Mouse (Mus musculus): ENCODE measurements around the gene Slc19a1. TPM values are rescaled to one million over a fixed set of nuclear protein-coding genes. Genes with fewer than 3 reads are reported as not detected.

The Slc19a1 gene
- 1 to 10 TPM; 4.5 to 6.2 TPM for total RNA-seq (2021)

DNA sequence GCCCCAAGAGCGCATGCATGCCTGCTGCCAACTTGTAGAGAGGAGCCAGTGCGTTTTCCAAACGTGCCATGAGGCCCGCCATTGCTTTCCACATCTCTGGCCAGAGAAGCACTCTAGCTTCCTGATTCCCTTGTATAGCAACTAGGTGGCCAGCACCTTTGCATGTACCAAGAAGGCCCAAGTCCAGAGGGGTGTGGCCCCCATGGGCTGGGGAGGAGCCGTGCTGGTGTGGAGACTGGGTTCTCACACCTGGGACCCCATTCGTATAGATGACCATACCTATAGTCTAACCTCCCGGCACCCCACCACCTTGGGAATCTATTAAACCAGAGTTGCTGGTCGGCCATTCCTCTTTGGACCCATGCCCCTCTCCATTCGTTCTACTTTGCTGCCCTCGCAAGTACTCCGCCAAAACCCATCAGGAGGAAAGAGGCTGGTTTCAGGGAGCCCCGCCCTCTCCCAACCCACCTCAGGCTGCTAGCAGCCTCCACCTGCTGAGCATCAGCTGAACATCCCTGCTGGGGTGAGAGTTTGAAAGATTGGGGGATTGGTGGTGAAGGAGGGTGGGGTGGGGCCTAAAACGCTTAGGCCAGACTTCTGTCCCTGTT is at the start of gene Slc19a1:
Slc19a1 (plus strand) TSS at position 474 of the 608 bp plus-strand sequence.
- DNase-seq (ENCODE audit: low spot score): no peak
- intact Hi-C loops (cut with DNase I): loop anchor here (5.0 kb wide), 1 partner anchor 70 kb away; the partner anchor contains the start of gene Pcbp3

DNA sequence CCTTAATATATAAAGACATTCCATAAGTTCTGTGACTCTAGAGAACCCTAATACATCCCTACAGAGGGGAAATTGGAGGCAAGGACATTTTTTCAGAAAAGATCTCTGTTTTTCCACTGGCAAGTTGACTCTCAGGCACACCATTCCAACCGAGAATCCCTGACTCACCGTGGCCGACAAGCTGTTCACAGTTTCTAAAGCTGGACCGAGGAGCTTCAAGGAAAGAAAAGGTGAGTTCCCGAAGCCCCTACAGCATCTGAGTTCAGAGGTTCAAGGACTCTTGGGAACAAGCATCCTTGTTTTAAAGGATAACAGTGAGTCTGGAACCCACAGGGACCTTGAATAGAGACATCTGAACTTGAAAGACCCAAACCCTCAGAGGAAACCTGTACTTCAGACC is 43.5 kb upstream of the Slc19a1 start:
- intact Hi-C loops (cut with DNase I): no loop called here
- DNase-seq (ENCODE audit: low spot score): no peak

DNA sequence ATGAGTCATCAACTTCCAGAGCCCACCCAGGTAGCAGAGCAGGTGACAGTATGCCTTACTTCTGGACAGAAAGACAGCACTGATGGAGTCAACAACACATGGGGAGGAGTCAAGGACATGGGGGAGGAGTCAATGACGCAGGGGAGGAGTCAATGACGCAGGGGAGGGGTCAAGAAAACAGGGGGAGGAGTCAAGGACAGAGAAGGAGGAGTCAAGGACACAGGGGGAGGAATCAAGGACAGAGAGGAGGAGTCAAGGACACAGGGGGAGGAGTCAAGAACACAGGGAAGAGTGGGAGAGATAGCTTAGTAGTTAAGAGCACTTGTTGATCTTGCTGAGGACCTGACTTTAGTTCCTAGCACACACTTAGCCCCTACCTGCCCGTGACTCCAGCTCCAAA is 39.6 kb upstream of the Slc19a1 start:
- intact Hi-C loops (cut with DNase I): no loop called here
- DNase-seq (ENCODE audit: low spot score): no peak

DNA sequence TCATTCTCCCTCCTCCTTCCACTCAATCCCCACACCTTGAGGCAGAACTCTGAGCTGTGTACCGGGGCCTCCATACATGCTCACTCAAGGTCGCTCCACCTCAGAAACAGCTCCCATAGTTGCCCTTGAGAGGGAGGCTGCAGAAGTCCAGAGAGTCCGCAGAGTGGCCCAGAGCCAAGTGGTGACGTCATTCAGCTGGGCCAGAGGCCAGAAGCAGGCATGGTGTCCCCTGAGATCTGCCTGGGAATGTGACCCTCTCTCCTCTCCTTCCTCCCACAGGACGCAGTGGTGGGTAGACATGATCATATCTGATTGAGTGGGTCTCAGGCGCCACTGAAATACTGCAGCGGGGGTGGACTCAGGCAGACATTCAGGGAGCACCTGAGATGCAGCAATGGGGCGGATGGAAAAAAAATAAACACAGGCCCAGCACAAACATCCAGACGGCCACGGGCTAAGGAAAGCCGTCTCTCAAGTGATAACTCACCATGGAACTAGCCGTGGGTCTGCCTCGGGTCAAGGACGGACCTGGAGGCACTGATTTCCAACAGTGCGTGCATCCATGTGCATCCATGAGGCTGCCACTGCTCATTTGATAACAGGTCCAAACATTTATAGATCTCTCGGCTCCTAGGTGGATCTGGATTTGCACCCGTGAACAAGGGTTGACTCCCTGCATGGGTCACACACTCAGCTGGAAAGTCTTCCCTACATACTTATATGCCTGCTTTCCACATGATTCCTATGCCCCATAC is 34.1 kb upstream of the Slc19a1 start:
- intact Hi-C loops (cut with DNase I): no loop called here
- DNase-seq (ENCODE audit: low spot score): peak; percentile 51

DNA sequence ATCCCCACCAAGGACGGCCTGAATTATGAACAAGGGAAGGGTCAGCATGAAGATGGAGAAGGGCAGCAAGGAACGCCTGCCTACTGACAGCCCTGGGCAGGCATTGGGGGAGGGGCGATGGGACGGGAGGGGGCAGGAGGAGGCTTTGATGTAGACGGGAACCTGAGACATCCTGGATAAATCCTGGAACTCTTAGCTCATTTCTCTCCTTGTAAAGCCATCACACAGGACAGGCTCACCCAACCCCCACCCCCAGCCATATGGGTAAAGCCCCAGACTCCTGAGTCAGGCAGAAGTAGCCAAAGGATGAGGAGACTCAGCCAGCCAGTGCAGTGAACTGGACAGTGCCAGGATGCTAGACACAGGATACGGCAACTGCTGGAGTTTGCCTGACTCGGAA is 27.1 kb upstream of the Slc19a1 start:
- intact Hi-C loops (cut with DNase I): no loop called here
- DNase-seq (ENCODE audit: low spot score): no peak

DNA sequence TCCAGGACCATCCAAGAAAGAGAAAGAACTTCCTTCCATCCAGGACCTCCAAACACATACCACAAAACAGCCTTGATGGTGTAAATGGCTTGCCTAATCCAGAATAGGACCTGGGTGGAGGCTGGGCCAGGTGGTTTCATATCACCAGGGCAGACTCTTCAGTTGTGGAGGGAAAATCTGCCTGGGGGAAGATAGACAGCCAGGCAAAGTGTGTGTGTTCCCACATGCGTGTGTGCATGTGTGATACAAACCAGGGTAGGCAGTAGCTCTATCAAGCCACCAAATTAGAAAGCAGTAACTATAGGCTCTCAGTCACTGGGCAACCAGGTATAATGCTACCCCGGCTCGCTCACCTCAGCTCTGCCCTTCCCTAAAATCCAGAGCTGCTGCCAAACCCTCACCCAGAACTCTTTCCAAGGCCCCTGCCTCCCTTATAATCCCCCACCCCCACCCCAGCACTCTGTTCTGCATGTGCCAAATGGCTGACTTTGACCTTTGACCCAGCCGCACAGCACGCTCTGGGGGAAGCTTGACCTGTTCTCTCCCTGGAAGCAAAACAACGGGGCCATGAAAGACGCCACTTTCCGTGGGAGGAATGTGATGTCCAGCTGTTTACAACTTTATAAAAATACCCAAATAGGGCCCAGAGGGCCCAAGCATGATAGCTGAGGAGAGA is 24.5 kb upstream of the Slc19a1 start:
- no peak for DNase-seq (ENCODE audit: low spot score)

DNA sequence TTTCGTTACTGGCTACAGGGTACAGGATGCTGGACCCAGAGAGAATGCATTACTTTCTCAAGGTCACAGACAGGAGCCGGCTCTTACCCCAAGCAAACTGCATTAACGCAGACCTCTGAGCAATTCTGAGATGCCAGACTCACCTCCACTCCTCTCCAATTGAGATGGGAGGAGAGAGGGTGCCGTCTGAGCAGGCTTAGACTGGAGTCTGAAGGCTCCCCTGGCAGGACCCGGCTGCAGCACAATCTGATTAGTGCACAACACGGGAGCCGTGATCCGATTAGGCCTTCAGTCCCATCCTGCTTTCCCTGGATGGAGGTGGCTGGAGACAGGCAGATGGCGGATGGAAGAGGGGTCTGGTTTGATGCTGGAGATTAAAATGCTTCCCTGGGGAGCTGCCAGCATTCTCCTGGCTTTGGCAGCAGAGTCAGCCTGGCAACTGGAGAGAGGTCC is 23.9 kb upstream of the Slc19a1 start:
- intact Hi-C loops (cut with DNase I): no loop called here
- no peak for DNase-seq (ENCODE audit: low spot score)

More for the DNA sequence above, 24.5 kb upstream of the Slc19a1 start:
- intact Hi-C loops (cut with DNase I): no loop called here

DNA sequence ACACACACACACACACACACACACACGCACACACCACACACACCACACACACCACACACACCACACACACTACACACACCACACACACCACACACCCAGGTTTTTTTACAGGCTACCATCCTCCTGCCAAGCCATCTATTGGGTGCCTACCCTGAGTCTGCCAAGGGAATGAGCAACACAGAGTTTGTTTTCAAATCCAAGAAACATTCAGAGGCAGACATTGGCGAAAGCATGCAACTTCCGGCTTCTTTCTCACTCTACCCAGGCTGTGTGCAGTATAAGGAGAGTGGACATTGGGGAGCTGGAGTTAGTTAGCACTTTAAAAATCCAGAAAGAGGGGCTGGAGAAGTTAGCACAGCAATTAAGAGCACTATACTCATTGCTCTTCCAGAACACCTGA is 23.3 kb upstream of the Slc19a1 start:
- no peak for DNase-seq (ENCODE audit: low spot score)
- intact Hi-C loops (cut with DNase I): no loop called here

DNA sequence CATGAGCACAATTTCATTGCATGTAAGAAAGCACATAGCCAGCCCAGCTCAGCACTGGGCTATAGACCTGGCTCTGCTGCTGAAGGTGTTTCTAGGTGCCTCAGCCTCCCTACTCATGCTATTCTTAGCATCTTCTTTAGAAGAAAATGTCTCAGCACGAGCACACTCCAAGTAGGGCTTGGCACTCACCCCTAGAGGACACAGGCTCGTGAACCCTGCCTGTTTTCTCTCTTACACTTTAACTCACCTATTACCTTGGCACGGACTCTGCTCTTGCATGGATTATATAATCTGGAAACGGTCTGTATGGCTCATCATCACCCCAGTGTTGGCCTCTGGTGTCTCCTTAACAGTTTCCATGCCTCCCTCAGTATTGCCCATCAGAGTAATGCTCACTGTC is 20.4 kb upstream of the Slc19a1 start:
- no peak for DNase-seq (ENCODE audit: low spot score)
- intact Hi-C loops (cut with DNase I): no loop called here

DNA sequence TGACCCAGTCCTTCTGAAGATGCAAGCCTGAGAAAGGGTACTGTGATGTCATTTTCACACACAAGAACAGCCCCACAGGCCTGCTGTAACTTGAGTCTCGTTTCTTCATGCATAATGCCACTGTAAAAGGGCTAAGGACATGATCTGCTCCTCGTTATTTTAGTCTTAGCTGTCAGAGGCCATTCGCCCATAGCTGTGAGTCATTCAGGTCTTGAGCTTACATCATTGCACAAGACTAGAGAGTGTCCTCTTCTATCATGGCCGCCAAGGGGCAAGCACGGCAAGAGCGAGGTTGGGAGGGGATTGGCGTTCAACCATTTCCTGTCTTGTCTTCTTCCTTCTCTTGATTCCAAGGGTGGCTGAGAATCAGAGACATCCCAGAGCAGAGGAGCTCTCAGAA is 16.0 kb upstream of the Slc19a1 start:
- intact Hi-C loops (cut with DNase I): no loop called here
- no peak for DNase-seq (ENCODE audit: low spot score)

DNA sequence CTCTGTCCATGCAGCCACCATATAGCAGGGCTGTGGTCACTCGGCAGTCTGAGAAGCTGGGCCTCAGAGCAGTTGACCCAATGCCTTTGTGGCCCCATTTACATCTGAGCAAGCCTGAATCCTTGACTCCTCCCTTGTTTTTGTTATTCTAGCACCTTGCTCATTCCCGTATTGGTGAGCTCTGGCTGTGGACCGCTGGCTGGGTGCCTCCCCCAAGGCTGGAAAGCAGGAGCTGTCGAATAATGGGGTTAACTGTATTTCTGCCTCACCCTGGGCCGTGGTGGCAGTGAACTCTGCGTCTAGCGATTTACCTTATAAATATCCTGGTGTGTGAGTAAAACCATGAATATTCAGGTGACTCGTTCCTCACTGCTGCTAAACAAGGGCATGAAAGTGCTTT is 15.5 kb upstream of the Slc19a1 start:
- intact Hi-C loops (cut with DNase I): no loop called here
- DNase-seq (ENCODE audit: low spot score): no peak

DNA sequence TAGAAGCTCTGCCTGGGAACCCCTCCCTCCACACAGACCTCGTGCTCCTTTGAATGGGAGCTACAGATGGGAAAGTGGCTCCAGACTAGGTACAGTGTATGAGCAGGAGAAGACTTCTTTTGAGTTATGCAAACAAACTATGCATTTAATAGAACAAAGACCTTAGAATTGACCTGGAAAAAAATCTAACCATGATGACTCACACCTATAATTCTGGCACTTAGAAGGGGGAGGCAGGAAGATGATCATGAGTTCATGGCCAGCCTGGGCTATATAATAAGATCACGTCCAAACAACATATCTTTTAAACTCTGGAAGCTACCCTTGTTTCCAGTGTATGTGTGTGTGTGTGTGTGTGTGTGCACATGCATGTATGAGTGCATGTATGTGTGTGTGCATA is 15.0 kb upstream of the Slc19a1 start:
- no peak for DNase-seq (ENCODE audit: low spot score)
- intact Hi-C loops (cut with DNase I): no loop called here

DNA sequence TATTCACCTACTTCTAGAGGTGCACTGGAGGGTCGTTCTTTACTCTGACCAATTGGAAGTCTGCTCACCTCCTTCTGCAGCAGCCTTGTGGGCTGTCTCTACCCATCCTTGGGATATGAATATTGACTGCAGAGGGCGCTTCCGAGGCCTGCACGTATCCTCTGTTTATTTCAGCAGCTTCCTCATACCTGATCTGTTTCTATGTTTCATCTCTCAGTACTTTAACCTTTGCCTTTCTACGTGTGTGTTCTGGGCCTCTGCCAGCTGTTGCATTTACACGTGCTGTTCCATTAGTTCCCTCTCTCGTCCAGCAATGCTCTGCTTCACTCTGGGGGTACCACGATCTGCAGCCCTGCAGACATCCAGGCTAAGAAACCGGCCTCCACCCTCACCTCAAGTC is 14.4 kb upstream of the Slc19a1 start:
- intact Hi-C loops (cut with DNase I): no loop called here
- DNase-seq (ENCODE audit: low spot score): no peak

DNA sequence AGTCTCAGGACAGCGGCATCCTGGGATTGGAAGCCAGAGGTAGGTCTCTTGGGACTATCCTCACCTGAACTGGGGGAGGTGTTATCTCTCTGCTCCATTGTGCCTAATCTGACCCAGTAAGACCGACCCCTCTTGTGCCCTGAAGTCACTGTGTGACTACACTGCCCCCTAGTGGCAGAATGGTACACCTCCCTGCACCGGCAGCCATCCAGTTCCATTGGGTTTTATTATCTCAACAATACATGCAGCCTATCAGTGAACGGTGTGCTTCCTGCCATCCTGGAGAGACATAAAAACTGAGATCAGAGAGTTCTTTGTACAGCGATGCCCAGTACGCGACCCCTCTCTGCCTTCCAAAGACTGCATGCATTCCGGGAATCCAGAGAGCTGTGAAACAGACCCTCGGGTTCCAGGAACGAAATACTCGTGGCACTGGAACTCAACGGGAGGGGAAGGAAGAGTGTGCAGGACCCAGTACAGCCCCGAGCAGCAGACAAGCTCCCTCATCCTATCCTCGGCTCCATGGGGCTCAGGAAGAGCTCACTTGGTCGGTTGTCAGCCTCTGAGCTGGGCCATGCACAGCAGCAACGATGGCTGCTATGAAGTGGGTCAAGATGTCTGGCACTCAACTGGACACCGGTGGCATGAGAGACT is 10.5 kb upstream of the Slc19a1 start:
- intact Hi-C loops (cut with DNase I): loop anchor here (1.0 to 5.0 kb wide), 3 partner anchors 49 to 186 kb away; no protein-coding TSS in a partner anchor
- peak; percentile 35 for DNase-seq (ENCODE audit: low spot score)

DNA sequence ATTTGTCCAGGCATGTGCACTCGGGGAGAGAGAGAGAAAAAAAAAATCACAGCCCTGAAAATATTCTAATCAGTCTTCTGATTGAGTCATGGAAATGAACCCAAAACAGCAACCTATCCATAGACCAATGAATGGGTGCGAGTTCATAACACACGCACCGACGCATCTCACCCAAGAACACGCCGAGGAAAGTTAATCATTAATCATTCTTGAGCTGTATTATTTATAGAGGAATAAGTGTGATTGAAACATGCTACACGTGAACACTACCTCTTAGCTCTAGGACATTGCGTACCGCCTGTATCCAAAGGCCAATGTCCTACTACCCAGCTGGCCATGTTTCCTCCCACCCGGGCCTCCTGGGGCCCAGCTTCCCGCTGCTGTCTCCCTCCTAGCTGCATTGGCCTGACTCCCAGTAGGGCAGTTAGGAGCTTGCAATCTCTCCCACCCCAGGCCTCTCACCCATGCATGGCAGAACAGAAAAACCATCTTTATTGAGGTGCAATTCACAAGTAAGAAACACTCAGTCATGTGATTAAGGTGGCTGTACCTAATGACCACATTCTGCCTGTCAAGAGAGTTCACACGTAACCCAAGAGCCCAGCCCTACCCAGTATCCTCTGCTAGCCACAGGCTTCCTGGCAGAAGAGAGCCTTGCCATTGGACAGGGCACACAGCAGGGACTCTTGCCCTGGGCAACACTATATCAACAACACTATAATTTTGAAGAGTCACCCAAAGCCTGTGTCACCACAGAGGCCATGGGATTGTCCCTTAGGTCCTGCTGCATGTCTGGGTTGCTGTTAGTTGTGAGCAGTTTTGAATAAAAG is 9.5 kb upstream of the Slc19a1 start:
- no peak for DNase-seq (ENCODE audit: low spot score)

DNA sequence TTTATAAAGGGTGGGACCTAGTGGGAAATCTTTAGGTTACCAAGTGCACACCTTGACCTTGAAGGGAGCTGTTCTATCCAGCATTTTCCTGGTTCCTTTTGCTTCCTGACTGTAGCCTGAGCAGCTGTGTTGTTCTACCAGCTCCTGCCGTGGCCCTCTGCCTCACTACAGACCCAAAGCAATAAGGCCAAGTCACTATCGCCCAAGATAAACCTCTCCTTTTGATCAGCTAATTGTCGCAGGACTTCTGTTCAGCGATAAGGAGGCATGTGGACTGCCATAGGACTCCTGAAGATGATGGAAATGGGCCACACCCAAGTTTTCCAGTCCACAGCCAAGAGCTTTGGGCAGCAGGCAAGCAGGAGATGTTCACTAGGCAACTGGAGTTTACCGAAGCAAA is 7.8 kb upstream of the Slc19a1 start:
- no peak for DNase-seq (ENCODE audit: low spot score)

More for the DNA sequence above, 9.5 kb upstream of the Slc19a1 start:
- intact Hi-C loops (cut with DNase I): loop anchor here (5.0 kb wide), 1 partner anchor 55 kb away; no protein-coding TSS in a partner anchor

DNA sequence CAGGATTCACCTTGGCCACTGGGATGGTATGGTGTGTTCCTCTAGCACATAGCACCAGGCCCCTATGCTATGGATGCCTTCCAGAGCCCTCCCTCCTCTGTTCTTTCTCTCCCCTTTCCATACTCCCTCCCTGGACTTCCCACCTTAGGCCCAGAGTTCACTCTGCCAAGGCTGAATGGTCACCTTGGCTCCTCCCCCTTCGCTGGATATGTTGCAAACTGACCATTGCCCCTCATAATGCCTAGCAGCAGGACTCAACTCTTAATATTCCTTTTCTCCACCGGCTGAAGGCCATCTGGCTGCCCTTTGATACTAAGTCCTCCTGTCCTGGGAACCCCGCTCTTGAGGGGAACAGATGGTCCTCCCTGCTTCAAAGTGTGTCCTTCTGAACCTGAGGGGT is 5.1 kb upstream of the Slc19a1 start:
- intact Hi-C loops (cut with DNase I): no loop called here
- DNase-seq (ENCODE audit: low spot score): no peak

More for the DNA sequence above, 7.8 kb upstream of the Slc19a1 start:
- intact Hi-C loops (cut with DNase I): loop anchor here (5.0 kb wide), 1 partner anchor 57 kb away; no protein-coding TSS in a partner anchor

DNA sequence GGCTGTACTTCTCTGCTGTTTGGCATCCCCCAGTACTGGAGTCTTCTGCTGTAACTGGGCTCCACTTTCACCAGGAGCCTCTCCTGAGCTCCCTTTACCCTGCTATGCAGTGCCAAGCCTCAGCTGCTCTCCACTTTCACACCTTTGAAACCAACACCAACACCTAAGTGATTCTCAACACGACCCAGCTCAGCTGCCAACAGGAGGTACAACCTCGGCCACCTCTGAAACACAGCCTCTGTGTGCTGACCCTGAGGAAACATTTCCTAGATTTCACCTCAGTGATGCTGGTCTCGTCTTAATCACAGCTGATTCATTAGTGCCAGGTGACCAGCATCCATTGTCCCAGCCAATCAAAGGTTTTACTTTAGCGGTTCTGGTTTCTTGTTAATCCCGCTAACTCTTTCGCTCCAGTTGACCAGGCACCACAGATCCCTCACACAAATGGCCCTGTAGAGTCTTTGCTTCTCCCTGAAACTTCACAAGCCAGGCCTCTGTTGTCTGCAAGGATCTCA is 3.2 kb upstream of the Slc19a1 start:
- intact Hi-C loops (cut with DNase I): no loop called here
- no peak for DNase-seq (ENCODE audit: low spot score)

DNA sequence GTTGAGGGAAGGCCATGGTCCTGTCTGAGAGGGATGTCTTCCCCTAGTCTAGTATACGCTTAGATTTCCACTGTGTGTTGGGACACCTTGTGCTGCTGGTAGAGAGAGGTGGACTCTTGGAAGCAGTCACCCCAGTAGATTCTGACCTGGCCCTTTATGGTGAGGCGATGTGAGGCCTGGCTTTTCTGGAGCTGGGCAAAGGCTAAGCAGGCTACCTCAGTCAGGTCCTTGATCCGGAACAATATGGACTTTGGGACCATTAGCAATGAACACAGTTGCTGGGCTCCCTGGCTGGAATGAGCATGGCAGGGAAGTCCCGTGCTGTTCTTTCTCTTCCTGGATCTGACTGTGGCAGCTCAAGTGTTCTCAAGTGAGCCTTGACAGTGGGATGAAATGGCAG is 2.3 kb upstream of the Slc19a1 start:
- no peak for DNase-seq (ENCODE audit: low spot score)
- intact Hi-C loops (cut with DNase I): loop anchor here (5.0 kb wide), 1 partner anchor 67 kb away; the partner anchor contains the start of gene Pcbp3

All from heart, postnatal 25 days (tissue).